Mouse (Mus musculus) gastrocnemius, adult 2 months (tissue): ENCODE data around the gene Parp8. TPM values are rescaled to one million over a fixed set of nuclear protein-coding genes. Genes with fewer than 3 reads are reported as not detected.

Experiments used
- DNase-seq: peaks from one replicate; pipeline ENCODE4 v3.0.0; 2022
- H3K27ac ChIP-seq: fragments of 200-600 bp; 2 replicates; pipeline ENCODE4 v1.8.1; 2022; ENCODE audit warnings: mild to moderate bottlenecking
- H3K4me3 ChIP-seq: fragments of 200-600 bp; 2 replicates; pipeline ENCODE4 v1.8.1; 2022; ENCODE audit warnings: mild to moderate bottlenecking, moderate library complexity
- CTCF ChIP-seq: fragments of 200-600 bp; IDR thresholded peaks from 2 replicates; pipeline ENCODE4 v1.8.1; 2022; ENCODE audit warnings: antibody characterized with exemption, mild to moderate bottlenecking, moderate library complexity
- intact Hi-C: fragments of 180-260 bp; cut with DNase I; formaldehyde crosslinking; loops from one replicate; pipeline ENCODE4 v1.15.1; 2025
- total RNA-seq, 2 experiments: library from RNA; stranded (reverse); gene quantifications; 2 replicates each; pipeline ENCODE4 v1.2.3; 2021

Parp8 gene
- total RNA-seq, 2 experiments from 2014 or later = 12.9 to 14.5 TPM

GRCm38 (mm10) chr13:117008021-117009015 lies 17.0 kb downstream of the Parp8 start:
- no peak for TF ChIP-seq CTCF
- H3K4me3 ChIP-seq = no peak overlapping the region
- H3K27ac ChIP-seq = no peak overlapping the region
- no peak for DNase-seq
- intact Hi-C loops = no loop called here

GRCm38 (mm10) chr13:117007566-117007965 lies 17.8 kb downstream of the Parp8 start:
- intact Hi-C loops = no loop called here
- no peak for TF ChIP-seq CTCF
- no peak for DNase-seq

GRCm38 (mm10) chr13:117006638-117007037 lies 18.7 kb downstream of the Parp8 start:
- TF ChIP-seq CTCF = no peak
- Histone ChIP-seq H3K4me3 (no peak overlapping the region), H3K27ac (no peak overlapping the region)
- intact Hi-C loops = no loop called here
- no peak for DNase-seq

More at GRCm38 (mm10) chr13:117007566-117007965, 17.8 kb downstream of the Parp8 start:
- Histone ChIP-seq H3K4me3 (no peak overlapping the region), H3K27ac (no peak overlapping the region)

- no peak for TF ChIP-seq CTCF
- no peak for DNase-seq
- intact Hi-C loops = no loop called here
- Histone ChIP-seq H3K27ac (no peak overlapping the region), H3K4me3 (no peak overlapping the region)
Measured at GRCm38 (mm10) chr13:117000493-117000892, 24.8 kb downstream of the Parp8 start.

- no peak for TF ChIP-seq CTCF
- intact Hi-C loops = no loop called here
- no peak overlapping the region for H3K4me3 ChIP-seq
- no peak for DNase-seq
- H3K27ac ChIP-seq = no peak overlapping the region
Measured at GRCm38 (mm10) chr13:116991560-116991959, 33.8 kb downstream of the Parp8 start.

- intact Hi-C loops = no loop called here
- DNase-seq = no peak
- no peak for TF ChIP-seq CTCF
- no peak overlapping the region for H3K27ac ChIP-seq
- no peak overlapping the region for H3K4me3 ChIP-seq
Measured at GRCm38 (mm10) chr13:116990327-116990726, 35.0 kb downstream of the Parp8 start.

GRCm38 (mm10) chr13:116988706-116989105 lies 36.6 kb downstream of the Parp8 start:
- TF ChIP-seq CTCF = no peak
- H3K27ac ChIP-seq = no peak overlapping the region
- H3K4me3 ChIP-seq = no peak overlapping the region
- intact Hi-C loops = loop anchor here (5.0 kb wide), 1 partner anchor 34 kb away; no protein-coding TSS in a partner anchor
- DNase-seq = no peak

GRCm38 (mm10) chr13:116988208-116988607 lies 37.1 kb downstream of the Parp8 start:
- H3K27ac ChIP-seq = no peak overlapping the region
- no peak for TF ChIP-seq CTCF
- H3K4me3 ChIP-seq = no peak overlapping the region
- DNase-seq = no peak
- intact Hi-C loops = loop anchor here (5.0 kb wide), 1 partner anchor 34 kb away; no protein-coding TSS in a partner anchor

- Histone ChIP-seq H3K27ac (no peak overlapping the region), H3K4me3 (no peak overlapping the region)
- TF ChIP-seq CTCF = no peak
- no peak for DNase-seq
- intact Hi-C loops = loop anchor here (5.0 kb wide), 1 partner anchor 35 kb away; no protein-coding TSS in a partner anchor
Measured at GRCm38 (mm10) chr13:116987284-116987683, 38.1 kb downstream of the Parp8 start.

DNA sequence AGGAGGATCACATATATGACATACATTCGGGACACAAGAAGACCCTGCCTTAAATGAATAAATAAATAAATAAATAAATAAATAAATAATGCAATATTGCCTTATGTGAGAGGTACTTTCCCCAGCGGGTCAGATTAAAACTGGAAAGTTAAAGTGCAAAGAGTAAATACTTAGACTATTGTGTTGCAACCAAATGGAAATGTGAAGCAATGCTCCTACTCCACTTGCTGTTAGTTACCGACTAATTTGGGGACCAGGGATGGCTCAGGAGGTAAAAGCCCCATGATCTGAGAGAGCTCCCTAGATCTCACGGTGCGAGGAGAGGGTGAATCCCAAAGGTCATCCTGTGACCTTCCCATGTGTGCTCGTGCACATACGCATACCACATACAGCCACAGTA lies 38.7 kb downstream of the Parp8 start:
- Histone ChIP-seq H3K4me3 (no peak overlapping the region), H3K27ac (no peak overlapping the region)
- intact Hi-C loops = loop anchor here (5.0 kb wide), 1 partner anchor 36 kb away; no protein-coding TSS in a partner anchor
- TF ChIP-seq CTCF = no peak
- DNase-seq = no peak

- intact Hi-C loops = no loop called here
- Histone ChIP-seq H3K27ac (peak overlapping the region; percentile 58), H3K4me3 (no peak overlapping the region)
- DNase-seq = no peak
- no peak for TF ChIP-seq CTCF
Measured at GRCm38 (mm10) chr13:116974081-116974860, 51.1 kb downstream of the Parp8 start.

DNA sequence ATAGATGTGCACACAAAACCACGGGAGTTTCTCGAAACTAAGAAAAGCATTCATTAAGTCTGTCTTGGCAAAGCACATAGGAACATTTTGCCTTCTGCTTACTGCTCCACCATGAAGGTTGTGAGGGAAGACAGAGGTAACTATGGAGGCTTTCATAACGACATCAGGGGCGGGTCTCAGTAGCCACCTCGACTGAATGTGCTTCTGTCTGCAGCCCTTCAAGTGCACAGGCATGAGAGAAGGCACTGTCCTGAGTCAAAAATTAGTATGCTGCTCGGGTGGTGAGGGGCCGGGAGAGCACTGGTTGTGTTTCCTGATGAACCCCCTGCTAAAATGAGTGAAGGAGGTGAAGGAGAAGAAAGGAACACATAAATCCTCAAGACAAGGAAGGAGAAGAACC lies 51.8 kb downstream of the Parp8 start:
- intact Hi-C loops = no loop called here
- 0 out of 2 replicates have a peak overlapping the region, but pooled peaks have one; percentile 58 for H3K27ac ChIP-seq
- DNase-seq = no peak
- TF ChIP-seq CTCF = no peak
- no peak overlapping the region for H3K4me3 ChIP-seq

GRCm38 (mm10) chr13:116972036-116972611 lies 53.2 kb downstream of the Parp8 start:
- intact Hi-C loops = no loop called here
- TF ChIP-seq CTCF = no peak
- Histone ChIP-seq H3K27ac (peak overlapping the region; percentile 57), H3K4me3 (no peak overlapping the region)
- DNase-seq = no peak
